Mouse (Mus musculus): ENCODE results near the gene Tmc3. TPM values are rescaled to one million over a fixed set of nuclear protein-coding genes. Genes with fewer than 3 reads are reported as not detected.

The Tmc3 gene
- polyA plus RNA-seq, 1 experiment: 0.06 TPM

- WGBS: 26% methylated on average over 1 of the region's 1 CpGs
- Histone ChIP-seq H3K4me3 (ENCODE audit: low read depth, low read length) (no peak overlapping the region), H3K36me3 (ENCODE audit: control insufficient read depth, insufficient read depth, low read length) (no peaks in the 10 kb centered on the region), H3K27ac (ENCODE audit: insufficient read depth, low read depth, low read length) (no peak overlapping the region), H3K4me1 (ENCODE audit: control insufficient read depth, insufficient read depth, insufficient read length, low read length) (peaks cover 3% of the 10 kb centered on the region; the same call in 1 of the 2 replicates), H3K27me3 (ENCODE audit: control insufficient read depth, insufficient read depth, low read length) (no peaks in the 10 kb centered on the region)
- TF ChIP-seq POLR2A (IDR thresholded peaks at IDR 0.05; ENCODE audit: low read depth, low read length) (no peak), CTCF (IDR thresholded peaks at IDR 0.05; ENCODE audit: extremely low read depth, insufficient read length, insufficient replicate concordance, low read depth, low read length) (no peak)
Observed at GRCm38 (mm10) chr7:83611886-83612285, 27.2 kb downstream of the Tmc3 start.

DNA sequence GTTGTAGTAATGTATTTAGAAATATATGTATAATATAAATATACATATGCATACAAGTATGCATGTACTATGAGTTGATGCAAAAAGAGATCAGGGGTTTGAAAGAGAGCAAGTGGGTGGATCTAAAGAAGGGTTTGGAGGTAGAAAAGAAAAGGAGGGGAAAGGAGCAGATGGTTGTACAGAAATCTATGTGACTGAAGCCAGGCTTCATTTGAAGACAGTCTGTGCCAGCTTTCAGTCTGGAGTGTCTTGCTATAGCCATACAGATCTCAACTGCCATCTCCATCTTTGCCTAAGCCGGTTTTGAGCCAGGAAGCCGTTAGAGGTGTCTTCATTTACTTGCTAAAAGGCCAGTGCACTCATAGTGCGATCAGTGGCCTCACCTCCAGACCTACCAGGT is 30.5 kb downstream of the Tmc3 start:
- H3K4me3 ChIP-seq (ENCODE audit: low read depth, low read length): no peak overlapping the region
- no peak overlapping the region for H3K27ac ChIP-seq (ENCODE audit: insufficient read depth, low read depth, low read length)
- peaks cover 5% of the 10 kb centered on the region; the same call in 1 of the 2 replicates for H3K4me1 ChIP-seq (ENCODE audit: control insufficient read depth, insufficient read depth, insufficient read length, low read length)
- WGBS: 95% methylated on average over 3 of the region's 3 CpGs
- TF ChIP-seq POLR2A (IDR thresholded peaks at IDR 0.05; ENCODE audit: low read depth, low read length) (no peak), CTCF (IDR thresholded peaks at IDR 0.05; ENCODE audit: extremely low read depth, insufficient read length, insufficient replicate concordance, low read depth, low read length) (no peak)
- H3K27me3 ChIP-seq (ENCODE audit: control insufficient read depth, insufficient read depth, low read length): no peaks in the 10 kb centered on the region
- no peaks in the 10 kb centered on the region for H3K36me3 ChIP-seq (ENCODE audit: control insufficient read depth, insufficient read depth, low read length)

- H3K36me3 ChIP-seq (ENCODE audit: control insufficient read depth, insufficient read depth, low read length): no peaks in the 10 kb centered on the region
- TF ChIP-seq POLR2A (IDR thresholded peaks at IDR 0.05; ENCODE audit: low read depth, low read length) (no peak), CTCF (IDR thresholded peaks at IDR 0.05; ENCODE audit: extremely low read depth, insufficient read length, insufficient replicate concordance, low read depth, low read length) (peak; percentile 28; the same call in 1 of the 2 replicates)
- H3K27ac ChIP-seq (ENCODE audit: insufficient read depth, low read depth, low read length): no peak overlapping the region
- 88% methylated on average over 8 of the region's 8 CpGs for WGBS
- no peaks in the 10 kb centered on the region for H3K27me3 ChIP-seq (ENCODE audit: control insufficient read depth, insufficient read depth, low read length)
- no peak overlapping the region for H3K4me3 ChIP-seq (ENCODE audit: low read depth, low read length)
- peaks cover 5% of the 10 kb centered on the region; the same call in 1 of the 2 replicates for H3K4me1 ChIP-seq (ENCODE audit: control insufficient read depth, insufficient read depth, insufficient read length, low read length)
Observed at GRCm38 (mm10) chr7:83615815-83616214, 31.1 kb downstream of the Tmc3 start.

GRCm38 (mm10) chr7:83616268-83616667 is 31.5 kb downstream of the Tmc3 start:
- 79% methylated on average over 3 of the region's 3 CpGs for WGBS
- no peak overlapping the region for H3K27ac ChIP-seq (ENCODE audit: insufficient read depth, low read depth, low read length)

DNA sequence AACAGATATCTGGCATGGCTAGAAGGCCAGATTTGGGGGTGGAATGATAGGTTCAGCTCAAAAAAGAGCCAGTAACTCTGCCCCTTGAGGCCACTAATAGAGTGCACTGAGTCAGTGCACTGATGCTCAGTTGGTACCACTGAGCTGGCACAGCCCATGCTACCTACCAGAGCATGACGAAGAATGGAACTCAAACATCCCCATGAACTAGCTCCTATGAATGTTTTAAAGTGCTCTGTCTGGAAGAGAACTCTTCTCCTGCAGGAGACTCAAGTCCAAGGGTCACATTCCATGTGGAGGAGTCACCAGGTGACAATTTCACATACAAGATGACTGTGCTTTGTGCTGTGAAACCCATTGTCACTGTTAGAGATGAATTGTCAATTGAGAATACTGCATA is 34.0 kb downstream of the Tmc3 start:
- WGBS: 81% methylated on average over 1 of the region's 1 CpGs
- no peaks in the 10 kb centered on the region for H3K27me3 ChIP-seq (ENCODE audit: control insufficient read depth, insufficient read depth, low read length)
- H3K36me3 ChIP-seq (ENCODE audit: control insufficient read depth, insufficient read depth, low read length): no peaks in the 10 kb centered on the region
- no peak overlapping the region for H3K27ac ChIP-seq (ENCODE audit: insufficient read depth, low read depth, low read length)
- H3K4me3 ChIP-seq (ENCODE audit: low read depth, low read length): no peak overlapping the region
- TF ChIP-seq CTCF (IDR thresholded peaks at IDR 0.05; ENCODE audit: extremely low read depth, insufficient read length, insufficient replicate concordance, low read depth, low read length) (no peak), POLR2A (IDR thresholded peaks at IDR 0.05; ENCODE audit: low read depth, low read length) (no peak)
- peaks cover 2% of the 10 kb centered on the region; the same call in 1 of the 2 replicates for H3K4me1 ChIP-seq (ENCODE audit: control insufficient read depth, insufficient read depth, insufficient read length, low read length)

More at GRCm38 (mm10) chr7:83616268-83616667, 31.5 kb downstream of the Tmc3 start:
- no peak overlapping the region for H3K4me3 ChIP-seq (ENCODE audit: low read depth, low read length)
- H3K4me1 ChIP-seq (ENCODE audit: control insufficient read depth, insufficient read depth, insufficient read length, low read length): peaks cover 5% of the 10 kb centered on the region; the same call in 1 of the 2 replicates
- H3K27me3 ChIP-seq (ENCODE audit: control insufficient read depth, insufficient read depth, low read length): no peaks in the 10 kb centered on the region
- no peaks in the 10 kb centered on the region for H3K36me3 ChIP-seq (ENCODE audit: control insufficient read depth, insufficient read depth, low read length)
- TF ChIP-seq CTCF (IDR thresholded peaks at IDR 0.05; ENCODE audit: extremely low read depth, insufficient read length, insufficient replicate concordance, low read depth, low read length): no peak

DNA sequence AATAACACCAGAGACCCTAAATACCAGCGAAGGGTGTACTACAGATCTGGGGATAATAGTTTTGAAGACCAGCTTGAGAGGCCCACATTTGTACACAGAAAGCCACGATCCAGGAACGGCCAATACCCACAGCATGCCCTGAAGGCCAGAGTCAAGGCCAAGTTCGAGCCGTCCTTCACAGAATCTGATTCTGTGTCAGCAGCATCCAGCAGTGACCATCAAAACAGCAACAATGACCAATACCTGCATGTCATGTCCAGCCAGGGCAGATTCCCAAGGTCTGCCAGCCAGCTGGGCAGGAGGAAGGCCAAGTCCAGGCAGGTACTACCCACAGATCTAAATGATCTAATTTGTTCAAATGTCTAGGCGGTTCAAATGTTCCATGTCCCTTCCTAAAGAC is 37.9 kb downstream of the Tmc3 start:
- Histone ChIP-seq H3K27me3 (ENCODE audit: control insufficient read depth, insufficient read depth, low read length) (no peaks in the 10 kb centered on the region; the same call in 1 of the 2 replicates), H3K4me3 (ENCODE audit: low read depth, low read length) (no peak overlapping the region), H3K27ac (ENCODE audit: insufficient read depth, low read depth, low read length) (no peak overlapping the region), H3K4me1 (ENCODE audit: control insufficient read depth, insufficient read depth, insufficient read length, low read length) (peaks cover 9% of the 10 kb centered on the region; the same call in 1 of the 2 replicates), H3K36me3 (ENCODE audit: control insufficient read depth, insufficient read depth, low read length) (no peaks in the 10 kb centered on the region)
- WGBS: 93% methylated on average over 6 of the region's 6 CpGs
- no peak for TF ChIP-seq POLR2A (IDR thresholded peaks at IDR 0.05; ENCODE audit: low read depth, low read length)
- TF ChIP-seq CTCF (IDR thresholded peaks at IDR 0.05; ENCODE audit: extremely low read depth, insufficient read length, insufficient replicate concordance, low read depth, low read length): no peak

GRCm38 (mm10) chr7:83624065-83624464 is 39.3 kb downstream of the Tmc3 start:
- Histone ChIP-seq H3K36me3 (ENCODE audit: control insufficient read depth, insufficient read depth, low read length) (no peaks in the 10 kb centered on the region), H3K4me3 (ENCODE audit: low read depth, low read length) (no peak overlapping the region), H3K27ac (ENCODE audit: insufficient read depth, low read depth, low read length) (no peak overlapping the region), H3K4me1 (ENCODE audit: control insufficient read depth, insufficient read depth, insufficient read length, low read length) (peaks cover 8% of the 10 kb centered on the region; the same call in 1 of the 2 replicates), H3K27me3 (ENCODE audit: control insufficient read depth, insufficient read depth, low read length) (no peaks in the 10 kb centered on the region; the same call in 1 of the 2 replicates)
- TF ChIP-seq CTCF (IDR thresholded peaks at IDR 0.05; ENCODE audit: extremely low read depth, insufficient read length, insufficient replicate concordance, low read depth, low read length): no peak
- TF ChIP-seq POLR2A (IDR thresholded peaks at IDR 0.05; ENCODE audit: low read depth, low read length): no peak
- WGBS: 94% methylated on average over 1 of the region's 1 CpGs

Measured in small intestine, adult 2 months (tissue).